Mouse (Mus musculus): ENCODE measurements around the gene Tmod1. TPM values are rescaled to one million over a fixed set of nuclear protein-coding genes. Genes with fewer than 3 reads are reported as not detected.

The Tmod1 gene
- polyA plus RNA-seq, 1 experiment: 5.2 TPM

DNA sequence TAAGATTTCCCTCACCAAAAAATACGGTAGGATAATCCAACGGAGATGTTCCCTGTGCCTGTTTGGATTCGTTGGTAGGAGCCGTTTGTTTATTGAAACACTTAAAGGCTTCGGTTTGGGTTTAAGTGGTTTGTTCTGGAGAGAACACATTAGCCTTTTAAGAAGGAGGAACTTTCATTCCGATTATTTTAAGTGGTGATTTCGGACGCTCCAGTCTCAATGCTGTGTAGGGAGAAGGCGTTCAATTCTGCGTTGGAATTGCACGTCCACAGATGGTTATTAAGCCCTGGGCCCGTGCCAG is 194 bp upstream of the Tmod1 start:
- DNase-seq (ENCODE audit: low read depth in 1 of 2, low spot score in 2 of 2): no peak
- Histone ChIP-seq H3K27me3 (ENCODE audit: control insufficient read depth, insufficient read depth, low read length) (peaks cover 7% of the 10 kb centered on the region), H3K27ac (ENCODE audit: insufficient read depth, low read length) (no peak overlapping the region), H3K4me1 (ENCODE audit: control insufficient read depth, insufficient read depth, insufficient read length) (peaks cover 4% of the 10 kb centered on the region; the same call in 1 of the 2 replicates), H3K4me3 (ENCODE audit: extremely low read depth, insufficient read depth, insufficient read length) (peak overlapping the region; percentile 56; the same call in 1 of the 2 replicates), H3K36me3 (ENCODE audit: control insufficient read depth, insufficient read depth, low read length) (no peaks in the 10 kb centered on the region)
- TF ChIP-seq POLR2A (IDR thresholded peaks at IDR 0.05; ENCODE audit: low read depth, low read length) (no peak), CTCF (IDR thresholded peaks at IDR 0.05; ENCODE audit: extremely low read depth, insufficient read depth, insufficient read length, insufficient replicate concordance) (no peak)
- WGBS: 5% methylated on average over 12 of the region's 12 CpGs

DNA sequence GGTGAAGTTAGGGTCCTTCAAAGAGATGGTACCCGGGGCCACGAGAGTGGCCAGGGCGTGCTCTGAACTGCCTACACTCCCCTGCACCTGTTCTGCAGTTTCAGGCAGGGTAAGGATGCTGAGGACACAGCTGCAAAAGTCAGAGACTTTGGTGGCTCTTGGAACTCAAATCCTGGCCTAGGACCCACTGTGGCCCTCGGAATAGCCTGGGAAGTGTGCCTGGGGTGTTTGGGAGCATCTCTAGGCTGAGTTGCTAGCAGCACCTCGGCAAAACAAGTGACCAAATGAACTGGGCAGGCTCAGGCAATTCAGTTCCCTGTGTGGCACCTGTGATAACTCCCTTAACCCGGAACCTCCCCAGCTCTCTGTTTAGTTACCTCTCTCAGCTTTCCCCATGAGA is 1.2 kb downstream of the Tmod1 start:
- peaks cover 7% of the 10 kb centered on the region for H3K27me3 ChIP-seq (ENCODE audit: control insufficient read depth, insufficient read depth, low read length)
- peaks cover 4% of the 10 kb centered on the region; the same call in 1 of the 2 replicates for H3K4me1 ChIP-seq (ENCODE audit: control insufficient read depth, insufficient read depth, insufficient read length)
- peak overlapping the region; percentile 45; the same call in 1 of the 2 replicates for H3K27ac ChIP-seq (ENCODE audit: insufficient read depth, low read length)
- H3K36me3 ChIP-seq (ENCODE audit: control insufficient read depth, insufficient read depth, low read length): no peaks in the 10 kb centered on the region
- TF ChIP-seq CTCF (IDR thresholded peaks at IDR 0.05; ENCODE audit: extremely low read depth, insufficient read depth, insufficient read length, insufficient replicate concordance) (no peak), POLR2A (IDR thresholded peaks at IDR 0.05; ENCODE audit: low read depth, low read length) (no peak)
- 6% methylated on average over 6 of the region's 6 CpGs for WGBS
- H3K4me3 ChIP-seq (ENCODE audit: extremely low read depth, insufficient read depth, insufficient read length): peak overlapping the region; percentile 56
- no peak for DNase-seq (ENCODE audit: low read depth in 1 of 2, low spot score in 2 of 2)

DNA sequence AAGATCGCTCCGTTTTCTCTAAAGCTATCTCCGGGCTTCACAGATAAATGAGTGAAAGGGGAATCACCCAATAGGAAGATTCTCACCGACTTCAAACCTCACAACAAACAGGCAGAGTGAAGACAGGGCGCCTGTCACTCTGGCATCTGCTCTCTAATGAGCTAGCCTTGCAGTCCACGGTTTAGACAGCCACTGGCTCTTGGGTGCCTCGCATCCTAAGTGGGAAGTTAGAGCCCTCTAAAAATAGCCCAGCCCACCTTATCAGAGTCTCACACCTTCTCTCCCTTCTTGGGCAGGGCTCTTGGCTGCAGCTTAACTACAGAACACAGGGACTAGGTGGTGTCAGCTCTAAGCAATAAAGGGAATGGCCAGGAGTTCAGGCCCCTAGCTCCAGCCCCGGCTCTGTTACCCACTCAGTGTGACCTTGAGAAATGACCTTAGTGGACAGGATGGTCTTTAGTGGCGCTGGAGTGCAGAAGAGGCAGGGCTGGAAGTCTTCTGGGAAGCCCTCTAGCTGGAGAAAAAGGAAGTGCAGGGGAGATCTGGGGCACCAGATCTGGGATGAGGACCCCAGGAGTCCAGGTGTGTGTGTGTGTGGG is 2.0 kb downstream of the Tmod1 start:
- H3K27ac ChIP-seq (ENCODE audit: insufficient read depth, low read length): peak overlapping the region; percentile 45; the same call in 1 of the 2 replicates
- H3K4me1 ChIP-seq (ENCODE audit: control insufficient read depth, insufficient read depth, insufficient read length): peaks cover 4% of the 10 kb centered on the region; the same call in 1 of the 2 replicates
- peak overlapping the region; percentile 23; the same call in 1 of the 2 replicates for H3K4me3 ChIP-seq (ENCODE audit: extremely low read depth, insufficient read depth, insufficient read length)
- 6% methylated on average over 9 of the region's 9 CpGs for WGBS
- peaks cover 7% of the 10 kb centered on the region for H3K27me3 ChIP-seq (ENCODE audit: control insufficient read depth, insufficient read depth, low read length)
- DNase-seq (ENCODE audit: low read depth in 1 of 2, low spot score in 2 of 2): no peak
- TF ChIP-seq CTCF (IDR thresholded peaks at IDR 0.05; ENCODE audit: extremely low read depth, insufficient read depth, insufficient read length, insufficient replicate concordance) (no peak), POLR2A (IDR thresholded peaks at IDR 0.05; ENCODE audit: low read depth, low read length) (no peak)
- H3K36me3 ChIP-seq (ENCODE audit: control insufficient read depth, insufficient read depth, low read length): no peaks in the 10 kb centered on the region

DNA sequence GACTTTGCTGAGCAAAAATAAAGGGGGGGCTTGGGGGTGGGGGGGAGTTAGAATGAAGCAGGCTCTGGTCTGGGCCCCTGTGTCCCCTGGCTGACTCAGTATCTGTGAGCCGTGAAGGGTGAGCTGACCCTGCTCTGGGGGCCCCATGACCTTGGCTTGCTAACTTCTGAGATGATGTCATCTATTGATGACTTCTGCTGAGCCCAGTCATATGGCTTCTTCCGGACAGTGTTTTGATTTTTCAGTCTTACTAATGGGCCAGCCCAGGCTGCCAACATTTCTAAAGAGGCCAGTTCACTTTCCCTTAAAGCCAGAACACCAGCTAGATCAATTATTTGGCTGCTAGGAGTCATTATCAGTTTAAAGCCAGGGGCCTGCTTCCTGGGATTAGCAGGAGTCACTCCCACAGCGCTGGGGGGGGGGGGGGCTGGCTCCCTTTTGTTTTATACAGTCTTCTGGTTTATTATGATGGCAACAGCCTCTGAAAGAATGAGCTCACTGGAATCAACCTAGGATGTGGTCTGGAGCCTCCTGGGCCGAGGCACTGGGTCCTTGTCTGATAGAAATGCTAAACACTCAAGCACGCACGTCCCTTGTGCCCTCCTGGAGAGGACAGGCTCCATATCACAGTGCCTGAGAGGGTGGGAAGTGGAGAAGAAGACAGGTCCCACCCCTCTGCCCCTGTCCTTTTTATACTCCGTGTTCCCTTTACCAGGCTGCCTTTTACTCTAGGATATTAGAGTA is 3.2 kb downstream of the Tmod1 start:
- Histone ChIP-seq H3K4me3 (ENCODE audit: extremely low read depth, insufficient read depth, insufficient read length) (no peak overlapping the region; the same call in 1 of the 2 replicates), H3K27ac (ENCODE audit: insufficient read depth, low read length) (no peak overlapping the region), H3K4me1 (ENCODE audit: control insufficient read depth, insufficient read depth, insufficient read length) (peaks cover 4% of the 10 kb centered on the region; the same call in 1 of the 2 replicates), H3K36me3 (ENCODE audit: control insufficient read depth, insufficient read depth, low read length) (no peaks in the 10 kb centered on the region), H3K27me3 (ENCODE audit: control insufficient read depth, insufficient read depth, low read length) (peaks cover 7% of the 10 kb centered on the region)
- WGBS: 74% methylated on average over 7 of the region's 7 CpGs
- no peak for DNase-seq (ENCODE audit: low read depth in 1 of 2, low spot score in 2 of 2)
- TF ChIP-seq CTCF (IDR thresholded peaks at IDR 0.05; ENCODE audit: extremely low read depth, insufficient read depth, insufficient read length, insufficient replicate concordance): no peak
- no peak for TF ChIP-seq POLR2A (IDR thresholded peaks at IDR 0.05; ENCODE audit: low read depth, low read length)

DNA sequence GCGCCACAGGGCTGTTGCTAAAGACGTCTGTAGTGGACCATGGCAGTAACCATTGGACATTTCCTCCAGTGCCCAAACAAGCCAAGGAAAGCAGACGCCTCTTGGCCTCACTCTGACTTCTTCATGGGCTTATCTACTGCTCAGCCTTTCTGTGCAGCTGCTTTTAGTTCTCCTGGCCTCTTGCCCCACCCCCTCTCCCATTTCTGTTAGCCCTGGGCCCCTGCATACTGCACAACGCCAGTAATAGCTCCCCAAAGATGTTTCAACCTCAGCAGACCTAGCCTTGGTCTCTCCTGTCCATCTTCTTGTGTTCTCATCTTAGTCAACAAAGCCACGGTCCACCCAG is 3.7 kb downstream of the Tmod1 start:
- H3K27ac ChIP-seq (ENCODE audit: insufficient read depth, low read length): no peak overlapping the region
- no peak for DNase-seq (ENCODE audit: low read depth in 1 of 2, low spot score in 2 of 2)
- peaks cover 4% of the 10 kb centered on the region; the same call in 1 of the 2 replicates for H3K4me1 ChIP-seq (ENCODE audit: control insufficient read depth, insufficient read depth, insufficient read length)
- H3K4me3 ChIP-seq (ENCODE audit: extremely low read depth, insufficient read depth, insufficient read length): no peak overlapping the region
- TF ChIP-seq CTCF (IDR thresholded peaks at IDR 0.05; ENCODE audit: extremely low read depth, insufficient read depth, insufficient read length, insufficient replicate concordance) (no peak), POLR2A (IDR thresholded peaks at IDR 0.05; ENCODE audit: low read depth, low read length) (no peak)
- WGBS: 73% methylated on average over 5 of the region's 5 CpGs
- peaks cover 7% of the 10 kb centered on the region for H3K27me3 ChIP-seq (ENCODE audit: control insufficient read depth, insufficient read depth, low read length)
- H3K36me3 ChIP-seq (ENCODE audit: control insufficient read depth, insufficient read depth, low read length): no peaks in the 10 kb centered on the region

DNA sequence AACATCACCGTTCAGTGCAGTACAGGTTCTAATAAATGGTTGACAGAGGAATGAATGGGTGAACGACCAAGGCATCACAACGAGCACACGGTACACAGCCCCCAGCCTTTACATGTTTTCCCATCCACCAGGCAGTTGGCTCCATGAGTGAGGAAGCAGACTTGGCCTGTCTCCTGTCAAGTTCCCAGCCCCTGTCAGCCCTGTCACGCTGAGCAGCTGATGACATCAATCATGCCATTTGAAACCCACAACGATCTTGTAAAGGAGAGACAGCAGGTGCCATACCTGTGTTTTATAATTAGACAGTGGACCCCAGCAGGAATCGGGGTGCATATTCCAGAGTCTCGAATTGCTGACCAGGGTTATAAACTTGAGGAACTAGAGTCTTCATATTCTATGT is 4.6 kb downstream of the Tmod1 start:
- WGBS: 79% methylated on average over 8 of the region's 8 CpGs
- Histone ChIP-seq H3K27ac (ENCODE audit: insufficient read depth, low read length) (no peak overlapping the region), H3K4me1 (ENCODE audit: control insufficient read depth, insufficient read depth, insufficient read length) (0 out of 2 replicates have a peak, but pooled peaks cover 2% of the 10 kb centered on the region), H3K27me3 (ENCODE audit: control insufficient read depth, insufficient read depth, low read length) (peaks cover 7% of the 10 kb centered on the region), H3K36me3 (ENCODE audit: control insufficient read depth, insufficient read depth, low read length) (no peaks in the 10 kb centered on the region), H3K4me3 (ENCODE audit: extremely low read depth, insufficient read depth, insufficient read length) (no peak overlapping the region)
- no peak for TF ChIP-seq POLR2A (IDR thresholded peaks at IDR 0.05; ENCODE audit: low read depth, low read length)
- TF ChIP-seq CTCF (IDR thresholded peaks at IDR 0.05; ENCODE audit: extremely low read depth, insufficient read depth, insufficient read length, insufficient replicate concordance): no peak
- DNase-seq (ENCODE audit: low read depth in 1 of 2, low spot score in 2 of 2): no peak

DNA sequence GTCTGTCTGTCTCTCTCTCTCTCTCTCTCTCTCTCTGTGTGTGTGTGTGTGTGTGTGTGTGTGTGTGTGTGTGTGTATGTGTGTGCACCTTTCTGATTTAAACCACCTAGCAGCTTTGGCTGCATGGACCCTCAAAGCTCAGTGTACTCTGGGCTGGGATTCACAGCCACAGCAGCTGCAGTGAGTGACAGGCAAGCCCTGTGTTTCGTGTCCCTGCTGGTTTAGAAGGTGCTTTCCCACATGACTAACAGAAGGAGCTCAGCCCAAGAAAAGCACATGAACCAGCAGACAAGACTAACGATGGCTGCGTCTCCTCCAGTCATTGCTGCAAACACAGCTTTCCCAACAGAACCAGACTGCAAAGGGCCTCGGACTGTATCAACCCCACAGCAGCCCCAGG is 9.2 kb downstream of the Tmod1 start:
- no peaks in the 10 kb centered on the region for H3K36me3 ChIP-seq (ENCODE audit: control insufficient read depth, insufficient read depth, low read length)
- no peak overlapping the region for H3K27ac ChIP-seq (ENCODE audit: insufficient read depth, low read length)
- H3K4me3 ChIP-seq (ENCODE audit: extremely low read depth, insufficient read depth, insufficient read length): no peak overlapping the region
- no peaks in the 10 kb centered on the region for H3K4me1 ChIP-seq (ENCODE audit: control insufficient read depth, insufficient read depth, insufficient read length)
- TF ChIP-seq CTCF (IDR thresholded peaks at IDR 0.05; ENCODE audit: extremely low read depth, insufficient read depth, insufficient read length, insufficient replicate concordance) (no peak), POLR2A (IDR thresholded peaks at IDR 0.05; ENCODE audit: low read depth, low read length) (no peak)
- H3K27me3 ChIP-seq (ENCODE audit: control insufficient read depth, insufficient read depth, low read length): no peaks in the 10 kb centered on the region
- whole genome bisulfite sequencing: 88% methylated on average over 4 of the region's 4 CpGs
- no peak for DNase-seq (ENCODE audit: low read depth in 1 of 2, low spot score in 2 of 2)

All from spleen, adult 2 months (tissue).